Mouse (Mus musculus): ENCODE results near the gene Sowahd. TPM values are rescaled to one million over a fixed set of nuclear protein-coding genes. Genes with fewer than 3 reads are reported as not detected.
"Not testable (repeated sequence)": the region's sequence is repeated elsewhere in the genome, so short reads cannot be mapped to it uniquely, and the experiment has no call there.

Gene Sowahd
- total RNA-seq (2017), result not detected in 3 replicates

DNA sequence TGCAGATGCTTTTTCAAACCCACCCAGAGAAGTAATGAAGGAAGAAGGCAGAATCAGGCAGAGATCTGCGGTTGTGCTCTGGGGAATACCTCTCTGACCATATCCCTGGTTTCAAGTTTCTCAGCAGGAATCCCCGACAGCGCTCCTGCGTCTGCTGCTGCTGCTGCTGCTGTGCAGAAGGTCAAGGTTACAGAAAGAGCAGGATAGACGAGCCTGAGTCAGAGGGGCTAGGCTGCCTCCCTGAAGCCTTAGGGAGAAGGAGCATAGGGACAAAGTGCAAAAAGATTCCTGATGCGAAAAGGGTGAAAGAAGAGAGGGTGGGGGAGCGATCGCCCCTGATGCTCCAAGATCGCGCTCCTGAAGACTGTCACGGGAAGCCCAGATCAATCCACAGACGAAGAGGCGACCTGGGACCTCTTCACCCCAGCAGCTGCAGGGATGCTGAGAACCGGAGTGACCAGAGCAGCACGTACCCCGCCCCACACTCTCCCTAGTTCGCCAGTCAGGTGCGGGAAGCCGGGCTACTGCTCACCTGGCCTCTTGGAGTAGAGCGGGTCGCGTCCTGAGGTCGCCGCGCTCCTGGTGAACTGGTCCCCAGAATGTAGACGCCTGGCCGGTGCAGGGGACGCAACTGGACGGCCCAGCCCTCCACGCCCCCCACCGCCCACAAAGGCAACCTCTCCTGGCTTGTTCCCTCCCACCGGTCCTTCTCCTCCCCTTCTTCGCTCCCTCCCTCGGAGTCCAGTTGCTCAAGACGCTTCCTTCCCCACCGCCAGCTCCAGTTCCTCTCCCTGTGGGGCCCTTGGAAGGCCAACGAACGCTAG is at the start of gene Sowahd:
Sowahd (plus strand) TSS at position 780 of the 824 bp plus-strand sequence.
- ATAC-seq (replicated peaks; ENCODE audit: insufficient number of reproducible peaks, low FRiP score, low TSS enrichment, poor library complexity, severe bottlenecking), result no peak

DNA sequence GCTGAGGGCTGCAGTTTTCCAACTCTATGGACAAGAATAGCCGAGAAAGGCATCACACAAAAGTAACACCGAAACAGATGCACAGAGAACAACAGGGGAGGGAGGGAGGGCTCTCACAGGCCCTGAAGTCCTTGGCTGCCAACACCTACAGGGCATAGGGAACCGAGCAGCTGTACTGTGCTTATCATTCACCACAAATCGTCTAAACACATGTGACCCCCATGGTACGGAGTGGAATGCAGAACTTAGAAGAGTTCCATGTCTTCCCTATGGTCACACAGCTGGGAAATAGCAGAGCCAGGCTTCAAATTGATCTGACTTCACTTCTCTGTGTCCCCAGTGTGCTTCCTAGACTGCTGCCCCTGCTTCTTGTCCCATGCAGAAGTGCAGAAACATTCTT is 34.8 kb upstream of the Sowahd start:
- no peak for ATAC-seq (replicated peaks; ENCODE audit: insufficient number of reproducible peaks, low FRiP score, low TSS enrichment, poor library complexity, severe bottlenecking)

DNA sequence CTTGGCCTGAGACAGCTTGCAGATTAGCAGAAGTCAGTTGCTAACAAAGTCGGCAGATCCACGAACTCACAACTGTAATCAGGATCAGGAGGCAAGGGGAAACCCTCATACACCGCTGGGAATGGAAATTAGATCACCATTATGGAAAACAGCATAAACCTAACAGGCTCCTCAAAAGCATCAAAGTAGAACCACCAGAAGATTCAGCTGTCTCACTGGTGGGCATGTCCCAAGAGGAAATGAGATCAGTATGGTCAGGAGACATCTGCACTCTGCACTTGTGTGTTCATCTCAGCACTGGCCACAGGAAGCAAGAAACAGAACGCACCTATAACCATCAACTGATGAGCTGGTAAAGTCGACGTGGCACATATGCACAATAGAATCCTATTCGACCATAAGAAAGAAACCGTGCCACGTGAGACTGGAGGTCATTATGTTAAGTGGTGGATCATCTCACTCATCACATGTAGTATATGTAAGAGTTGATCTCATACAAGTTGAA is 30.4 kb upstream of the Sowahd start:
- ATAC-seq (replicated peaks; ENCODE audit: insufficient number of reproducible peaks, low FRiP score, low TSS enrichment, poor library complexity, severe bottlenecking), result no peak

DNA sequence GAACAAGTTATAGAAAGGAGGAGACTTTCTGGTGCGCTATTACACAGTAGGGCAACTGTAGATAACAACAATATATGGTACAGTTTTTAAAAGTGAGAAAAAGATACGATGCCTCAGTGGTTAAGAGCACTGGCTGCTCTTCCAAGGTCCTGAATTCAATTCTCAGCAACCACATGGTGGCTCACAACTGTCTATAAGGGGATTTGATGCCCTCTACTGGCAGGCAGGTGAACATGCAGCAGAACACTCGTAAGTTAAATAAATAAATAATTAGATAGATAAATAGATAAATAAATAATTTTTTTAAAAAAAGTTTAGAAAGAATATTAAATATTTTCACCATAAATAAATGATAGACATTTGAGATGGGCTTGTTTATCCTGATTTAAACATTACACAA is 29.6 kb upstream of the Sowahd start:
- ATAC-seq (replicated peaks; ENCODE audit: insufficient number of reproducible peaks, low FRiP score, low TSS enrichment, poor library complexity, severe bottlenecking), result no peak

DNA sequence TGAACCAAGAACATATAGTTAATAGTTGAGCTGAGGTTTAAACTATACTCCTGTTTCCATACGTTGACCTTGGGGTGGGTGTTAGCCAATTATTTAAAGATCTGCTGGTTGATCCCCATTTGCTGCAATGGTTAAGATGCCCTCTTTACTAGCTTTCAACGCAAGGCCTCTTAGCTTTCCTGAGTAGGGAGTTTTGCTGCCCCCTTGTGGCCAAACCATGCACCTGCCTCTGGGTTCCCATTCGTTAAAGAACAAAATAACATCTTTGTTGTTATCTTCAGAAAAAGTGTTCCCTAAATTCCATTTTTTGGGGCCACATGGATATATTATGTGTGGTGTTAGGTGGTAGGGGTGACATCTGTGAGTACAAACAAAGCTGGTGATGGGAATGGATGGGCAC is 26.0 kb upstream of the Sowahd start:
- ATAC-seq (replicated peaks; ENCODE audit: insufficient number of reproducible peaks, low FRiP score, low TSS enrichment, poor library complexity, severe bottlenecking), result no peak

DNA sequence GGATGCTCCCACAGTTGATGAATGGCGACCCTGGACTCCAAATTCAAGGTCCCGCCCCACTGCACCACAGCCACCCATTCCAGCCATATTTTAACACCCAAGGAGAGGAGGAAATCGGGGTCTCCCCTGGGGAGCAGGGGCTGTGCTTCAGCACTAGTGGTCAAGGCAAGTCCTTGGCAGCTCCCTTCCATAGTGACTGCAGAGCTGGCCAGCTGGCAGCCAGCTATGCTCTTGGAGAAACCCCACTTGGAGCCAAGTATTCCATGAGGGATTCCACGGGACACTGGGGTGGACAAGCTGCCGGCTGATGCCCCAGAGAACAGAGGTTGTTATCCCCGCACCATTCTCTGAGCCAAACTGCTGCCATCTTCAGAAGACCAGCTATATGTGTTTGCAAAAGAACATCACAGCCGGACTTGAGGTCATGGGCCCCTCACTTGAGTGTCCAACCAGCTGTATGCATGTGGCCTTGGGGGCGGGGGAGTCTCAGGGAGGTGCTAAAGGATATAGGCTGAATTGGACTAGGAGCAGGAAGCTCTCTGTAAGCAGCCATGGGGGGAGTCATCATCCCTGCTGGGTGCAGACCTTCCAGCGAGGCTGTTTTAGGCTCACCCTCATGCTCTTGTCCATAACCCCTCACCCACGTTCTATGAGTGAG is 24.9 kb upstream of the Sowahd start:
- ATAC-seq (replicated peaks; ENCODE audit: insufficient number of reproducible peaks, low FRiP score, low TSS enrichment, poor library complexity, severe bottlenecking), result no peak

DNA sequence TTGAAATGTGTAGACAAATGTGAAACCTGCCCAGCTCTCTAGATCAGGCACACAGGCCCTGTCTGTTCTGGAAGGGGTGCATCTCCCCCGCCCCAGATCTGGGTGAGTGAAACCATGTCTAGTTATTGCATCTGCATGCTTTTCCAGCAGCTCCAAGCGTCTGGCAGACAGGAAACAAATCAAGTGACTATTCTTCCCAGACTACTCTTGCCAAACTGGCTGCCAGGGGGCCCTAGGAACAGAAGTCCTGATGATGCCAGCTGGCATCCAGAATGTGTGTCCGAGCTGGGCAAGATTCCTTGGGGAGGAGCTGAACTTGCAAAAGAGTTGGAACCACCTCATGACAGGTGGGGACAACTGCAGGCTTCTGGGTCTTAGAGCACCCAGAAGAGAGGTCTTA is 20.3 kb upstream of the Sowahd start:
- no peak for ATAC-seq (replicated peaks; ENCODE audit: insufficient number of reproducible peaks, low FRiP score, low TSS enrichment, poor library complexity, severe bottlenecking)

DNA sequence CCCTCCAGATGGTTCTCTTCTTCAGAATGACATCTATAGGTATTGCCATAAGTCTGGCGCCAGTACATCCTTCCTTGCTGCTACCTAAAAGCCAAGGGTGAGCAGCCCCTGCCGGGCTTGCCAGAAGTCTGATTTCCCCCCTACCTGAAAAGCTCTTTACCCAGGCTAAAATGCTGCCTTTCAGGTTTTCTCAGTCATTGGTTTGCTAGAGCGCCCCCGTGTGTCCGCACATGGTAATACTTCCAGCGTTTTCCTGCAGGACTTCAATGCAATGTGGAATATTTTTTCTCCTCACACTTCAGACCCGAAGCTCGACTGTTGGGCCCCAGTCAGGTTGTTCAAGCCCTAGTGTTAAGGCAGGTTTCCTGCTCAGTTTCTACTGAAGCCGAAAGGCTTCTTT is 5.9 kb upstream of the Sowahd start:
- ATAC-seq (replicated peaks; ENCODE audit: insufficient number of reproducible peaks, low FRiP score, low TSS enrichment, poor library complexity, severe bottlenecking), result no peak

DNA sequence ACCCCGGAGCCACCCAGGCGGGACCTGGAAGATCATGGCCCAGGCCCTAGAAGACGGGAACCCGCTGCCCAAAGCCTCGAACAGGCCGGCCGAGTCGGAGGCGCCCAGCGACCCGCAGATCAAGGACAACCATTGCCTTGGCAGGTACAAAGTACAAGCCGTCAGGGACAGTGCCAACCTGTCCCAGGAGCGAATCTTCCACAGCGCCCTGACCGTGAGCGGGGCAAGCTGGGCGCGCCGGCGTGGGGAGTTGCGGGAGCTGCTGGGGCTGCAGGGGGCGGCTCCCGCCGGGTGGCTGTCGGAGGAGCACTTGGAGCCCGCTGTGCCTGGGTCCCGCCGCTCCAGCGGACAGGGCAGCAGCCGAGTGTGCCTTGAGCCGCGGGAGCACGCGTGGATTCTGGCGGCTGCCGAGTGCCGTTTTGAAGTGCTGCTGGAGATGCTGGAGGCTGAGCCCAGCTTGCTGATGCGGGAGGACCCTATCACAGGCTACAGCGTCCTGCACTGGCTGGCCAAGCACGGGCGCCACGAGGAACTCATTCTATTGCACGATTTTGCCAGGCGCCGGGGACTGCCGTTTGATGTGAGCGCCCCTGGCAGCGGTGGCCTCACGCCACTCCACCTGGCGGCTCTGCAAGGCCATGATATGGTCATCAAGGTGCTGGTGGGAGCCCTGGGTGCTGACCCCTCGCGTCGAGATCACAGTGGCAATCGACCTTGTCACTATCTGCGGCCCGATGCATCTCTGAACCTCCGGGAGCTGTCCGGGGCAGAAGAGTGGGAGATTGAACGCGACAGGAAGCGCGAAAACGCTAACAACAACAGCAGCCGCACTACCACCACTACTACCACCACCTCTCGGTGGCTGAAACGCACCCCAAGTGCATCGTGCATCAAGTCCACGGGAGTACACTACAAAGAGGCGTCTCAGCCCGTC is 512 bp downstream of the Sowahd start:
- ATAC-seq (replicated peaks; ENCODE audit: insufficient number of reproducible peaks, low FRiP score, low TSS enrichment, poor library complexity, severe bottlenecking), result no peak

DNA sequence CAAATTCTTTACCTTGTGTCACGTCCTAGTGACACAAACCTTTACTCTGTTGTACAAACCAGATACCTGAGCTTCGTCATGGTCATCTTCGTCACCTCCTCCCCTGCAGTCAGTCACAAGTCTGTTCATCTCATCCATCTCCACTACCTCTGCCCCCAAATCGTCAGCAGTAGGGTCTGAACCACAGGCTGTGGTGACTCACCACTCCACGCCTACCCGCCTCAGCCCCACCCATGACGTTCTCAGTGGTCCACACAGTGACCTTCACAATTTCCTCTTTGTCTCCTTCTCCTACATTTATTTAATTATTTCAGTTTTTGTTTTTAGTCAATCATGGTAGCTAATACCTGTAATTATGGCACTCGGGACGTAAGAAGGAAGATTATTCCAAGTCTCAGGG is 15.3 kb downstream of the Sowahd start:
- ATAC-seq (replicated peaks; ENCODE audit: insufficient number of reproducible peaks, low FRiP score, low TSS enrichment, poor library complexity, severe bottlenecking), result 0 out of 2 replicates have a peak, but pooled peaks have one; percentile 53

DNA sequence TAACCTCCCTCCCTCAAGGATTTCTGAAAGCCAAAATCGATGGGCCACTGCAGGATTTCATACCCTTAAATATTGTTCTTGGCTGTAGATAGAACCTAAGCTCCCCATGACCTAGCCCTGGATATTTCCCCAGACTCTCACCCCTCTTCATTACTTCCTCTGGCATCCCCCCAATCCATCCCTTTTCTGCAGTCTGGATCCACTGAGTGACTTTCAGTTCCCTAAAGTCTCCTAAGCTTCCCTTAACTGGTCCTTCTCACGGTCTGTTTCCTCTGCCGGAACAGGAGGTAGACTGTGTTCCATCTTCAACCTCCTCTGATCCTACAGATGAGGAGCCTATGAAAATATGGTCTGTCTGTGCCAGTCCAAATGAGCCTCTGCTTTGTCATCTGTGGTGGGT is 18.7 kb downstream of the Sowahd start:
- ATAC-seq (replicated peaks; ENCODE audit: insufficient number of reproducible peaks, low FRiP score, low TSS enrichment, poor library complexity, severe bottlenecking), result peak; percentile 80

DNA sequence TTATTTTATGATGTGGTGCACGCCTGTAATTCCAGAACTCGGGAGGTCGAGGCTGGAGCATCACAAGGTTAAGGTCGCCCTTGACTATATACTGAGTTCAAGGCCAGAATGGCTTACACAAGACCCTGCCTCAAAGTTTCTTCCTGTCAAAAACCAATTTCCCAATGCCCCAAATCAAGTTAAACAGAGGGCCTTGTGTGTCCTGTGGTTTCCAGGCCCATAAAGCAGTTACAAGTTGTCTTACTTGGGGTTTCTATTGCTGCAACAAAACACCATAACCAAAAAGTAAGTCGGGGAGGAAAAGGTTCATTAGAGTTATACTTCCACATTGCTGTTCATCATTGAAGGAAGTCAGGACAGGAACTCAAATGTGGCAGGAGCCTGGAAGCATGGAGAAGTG is 20.1 kb downstream of the Sowahd start:
- no peak for ATAC-seq (replicated peaks; ENCODE audit: insufficient number of reproducible peaks, low FRiP score, low TSS enrichment, poor library complexity, severe bottlenecking)

DNA sequence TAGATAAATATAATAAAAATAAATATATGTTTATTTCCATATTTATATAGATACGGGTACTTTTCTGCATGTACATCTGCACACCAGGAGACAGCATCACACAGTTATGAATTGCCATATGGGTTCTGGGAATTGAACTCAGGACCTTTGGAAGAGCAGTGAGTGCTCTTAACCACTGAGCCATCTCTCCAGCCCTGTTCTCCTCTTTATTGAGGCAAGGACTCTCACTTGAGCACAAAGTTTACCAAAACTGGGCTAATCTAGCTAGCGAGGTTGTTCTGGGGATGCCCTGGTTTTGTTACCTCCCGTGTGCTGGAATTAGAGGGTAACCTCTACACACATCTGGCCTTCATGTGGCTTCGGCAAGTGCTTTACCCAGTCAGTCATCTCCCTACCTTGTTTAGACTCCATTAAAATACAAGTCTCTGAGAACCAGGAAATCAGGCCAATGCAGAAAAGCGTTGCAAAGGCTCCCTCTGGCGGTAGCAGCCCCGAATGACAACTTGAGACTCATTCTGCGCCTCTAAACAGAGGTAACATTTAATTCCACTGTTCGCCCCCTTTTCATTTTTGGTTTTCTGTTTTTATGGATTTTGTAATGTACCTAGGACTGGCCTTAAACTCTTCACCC is 25.7 kb downstream of the Sowahd start:
- ATAC-seq (replicated peaks; ENCODE audit: insufficient number of reproducible peaks, low FRiP score, low TSS enrichment, poor library complexity, severe bottlenecking), result peak; percentile 76

DNA sequence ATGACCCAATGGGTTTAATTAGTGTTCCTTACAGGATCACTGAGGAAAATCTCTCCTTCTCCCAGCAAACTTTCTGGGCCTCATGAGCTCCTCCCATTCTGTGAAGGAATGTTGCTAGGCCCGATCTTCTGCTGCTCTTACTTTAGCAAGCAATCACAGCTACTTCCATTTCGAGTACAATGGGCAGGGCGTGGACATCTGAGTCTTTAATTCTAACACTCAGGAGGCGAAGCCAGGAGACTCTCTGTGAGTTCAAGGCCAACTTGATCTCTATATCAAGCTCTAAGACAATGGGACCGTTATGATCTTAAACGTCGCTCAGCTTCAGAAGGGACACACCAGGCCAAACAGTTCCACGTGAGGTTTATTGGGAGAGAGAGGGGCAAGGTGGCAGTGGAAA is 28.0 kb downstream of the Sowahd start:
- ATAC-seq (replicated peaks; ENCODE audit: insufficient number of reproducible peaks, low FRiP score, low TSS enrichment, poor library complexity, severe bottlenecking), result no peak

DNA sequence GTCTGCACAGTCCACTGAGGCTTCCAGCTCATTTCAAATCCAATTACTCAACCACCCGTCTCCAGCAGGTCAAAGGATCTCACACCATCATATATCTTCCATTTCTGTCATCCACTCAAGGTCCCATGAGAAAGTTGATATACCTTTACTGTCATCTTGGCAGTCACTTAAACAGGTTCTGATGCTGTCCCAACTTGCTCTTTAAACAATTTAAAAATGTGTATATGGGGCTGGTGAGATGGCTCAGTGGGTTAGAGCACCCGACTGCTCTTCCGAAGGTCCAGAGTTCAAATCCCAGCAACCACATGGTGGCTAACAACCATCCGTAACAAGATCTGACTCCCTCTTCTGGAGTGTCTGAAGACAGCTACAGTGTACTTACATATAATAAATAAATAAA is 31.7 kb downstream of the Sowahd start:
- ATAC-seq (replicated peaks; ENCODE audit: insufficient number of reproducible peaks, low FRiP score, low TSS enrichment, poor library complexity, severe bottlenecking), result not testable (repeated sequence)

DNA sequence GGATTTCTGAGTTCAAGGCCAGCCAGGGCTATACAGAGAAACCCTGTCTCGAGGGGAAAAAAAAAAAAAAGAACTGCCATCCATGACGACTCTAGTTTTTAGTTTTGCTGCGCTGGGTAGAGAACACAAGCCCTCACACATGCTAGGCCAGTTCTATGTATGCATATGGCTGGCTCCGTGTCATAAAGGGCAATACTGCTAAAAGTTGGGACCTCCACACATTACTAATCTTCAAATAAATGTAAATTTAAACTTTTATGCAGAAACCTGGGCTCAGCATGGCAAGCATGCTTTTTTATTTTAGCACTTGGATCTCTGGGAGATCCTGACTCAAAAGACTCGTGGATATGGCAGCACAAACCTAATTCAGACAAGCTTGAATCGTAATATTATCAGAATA is 32.5 kb downstream of the Sowahd start:
- ATAC-seq (replicated peaks; ENCODE audit: insufficient number of reproducible peaks, low FRiP score, low TSS enrichment, poor library complexity, severe bottlenecking), result no peak

DNA sequence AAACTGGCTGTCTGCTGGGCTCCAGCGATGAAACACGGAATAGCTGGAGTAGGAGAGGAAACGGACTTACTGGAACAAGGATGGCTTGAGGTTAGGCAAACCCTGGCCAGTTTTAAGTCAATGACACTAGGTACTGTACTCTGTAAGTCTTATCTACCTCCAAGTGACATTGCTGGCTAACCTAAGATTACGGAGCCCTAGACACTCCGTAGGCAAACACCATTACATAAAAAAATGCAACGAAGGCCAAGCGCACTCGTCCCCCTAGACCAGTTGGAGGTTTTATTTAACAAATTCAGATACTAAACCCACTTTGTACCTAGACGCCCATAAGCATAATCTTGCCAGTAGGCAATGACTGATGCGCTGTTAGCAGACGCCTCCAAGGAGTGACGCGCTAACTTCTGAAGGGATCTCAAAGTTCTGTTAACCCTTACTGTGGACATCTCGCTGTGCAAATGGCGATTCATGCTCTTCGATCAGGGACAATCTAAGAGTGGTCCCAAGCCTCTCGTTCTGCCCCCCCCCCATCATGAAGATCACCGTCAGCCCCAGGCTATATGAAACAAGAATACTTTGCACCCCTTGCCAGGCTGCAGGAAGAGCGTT is 35.8 kb downstream of the Sowahd start:
- no peak for ATAC-seq (replicated peaks; ENCODE audit: insufficient number of reproducible peaks, low FRiP score, low TSS enrichment, poor library complexity, severe bottlenecking)

DNA sequence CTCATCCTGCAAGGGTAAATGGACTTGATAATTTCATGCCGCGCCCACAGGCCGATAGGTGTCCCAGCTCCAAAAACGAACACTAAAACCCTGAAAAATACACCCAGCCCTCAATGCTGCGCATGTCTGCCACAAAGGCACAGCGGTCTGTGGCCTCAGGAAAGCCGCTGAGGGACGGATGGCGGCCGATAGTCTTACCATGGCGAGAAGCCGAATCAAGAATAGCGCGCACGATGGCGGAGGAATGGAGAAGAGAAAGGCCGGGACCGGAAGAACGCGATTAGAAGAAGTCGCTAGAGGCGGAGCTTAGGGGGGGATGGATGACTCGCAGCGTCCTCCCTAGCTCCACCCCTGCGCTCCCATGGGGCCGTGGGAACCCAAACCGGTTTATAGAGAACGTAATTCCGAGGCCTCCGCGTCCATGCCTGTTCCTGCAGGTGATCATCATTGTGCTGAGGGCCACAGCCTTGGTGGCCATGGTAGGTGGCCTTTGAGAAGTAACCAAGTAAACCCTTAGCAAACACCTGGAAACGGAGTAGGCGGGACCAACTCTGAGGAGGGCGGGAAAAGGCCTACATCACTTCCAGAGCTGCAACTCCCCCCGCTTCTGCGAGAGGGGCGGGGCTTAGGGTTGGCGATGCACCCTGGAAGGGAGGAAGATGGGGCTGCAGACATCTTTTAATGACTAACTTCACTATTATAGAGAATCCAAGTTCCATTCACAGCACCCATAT is 36.4 kb downstream of the Sowahd start, which contains the start of gene Rpl39:
Rpl39 (minus strand) TSS at position 476 of the 734 bp plus-strand sequence.
- ATAC-seq (replicated peaks; ENCODE audit: insufficient number of reproducible peaks, low FRiP score, low TSS enrichment, poor library complexity, severe bottlenecking), result peak; percentile 93
